Mouse (Mus musculus): ENCODE measurements around the gene Cdkn2a. TPM values are rescaled to one million over a fixed set of nuclear protein-coding genes. Genes with fewer than 3 reads are reported as not detected.

The Cdkn2a gene
- total RNA-seq, 4 experiments from 2014 or later = 0.74 to 1.2 (median 0.79) TPM

DNA sequence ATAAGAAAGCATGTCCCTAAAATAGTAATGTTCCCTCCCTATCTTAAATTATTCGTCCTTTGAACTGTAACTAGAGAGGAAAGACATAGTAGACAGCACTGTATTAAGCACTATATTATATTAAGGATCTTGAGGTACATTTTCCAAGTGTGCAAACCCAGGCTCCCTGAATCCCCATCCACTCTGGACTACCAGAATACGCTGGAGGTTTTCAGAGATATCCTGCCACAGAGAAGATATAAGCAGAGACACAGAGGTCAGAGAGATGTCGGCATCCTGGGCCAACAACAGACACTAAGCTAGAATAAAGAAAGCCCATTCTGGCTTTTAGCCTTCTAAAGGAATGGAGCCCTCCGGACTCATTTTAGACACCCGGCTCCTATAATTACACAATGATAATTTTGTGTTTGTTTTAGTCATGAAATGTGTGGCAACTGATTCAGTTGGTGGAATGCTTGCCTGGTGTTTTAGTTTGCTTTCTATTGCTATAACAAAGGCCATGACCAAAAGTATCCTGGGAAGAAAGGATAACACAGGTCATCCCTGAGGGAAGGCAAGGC lies 17.0 kb downstream of the Cdkn2a start:
- no peak for DNase-seq (ENCODE audit: low spot score in 2 of 2)

GRCm38 (mm10) chr4:89276669-89277219 lies 17.7 kb downstream of the Cdkn2a start:
- DNase-seq (ENCODE audit: low spot score in 2 of 2) = no peak

GRCm38 (mm10) chr4:89275811-89276584 lies 18.5 kb downstream of the Cdkn2a start:
- DNase-seq (ENCODE audit: low spot score in 2 of 2) = no peak

- DNase-seq (ENCODE audit: low spot score in 2 of 2) = no peak
Measured at GRCm38 (mm10) chr4:89274829-89275548, 19.5 kb downstream of the Cdkn2a start.

GRCm38 (mm10) chr4:89274006-89274405 lies 20.4 kb downstream of the Cdkn2a start:
- no peak for DNase-seq (ENCODE audit: low spot score in 2 of 2)

DNA sequence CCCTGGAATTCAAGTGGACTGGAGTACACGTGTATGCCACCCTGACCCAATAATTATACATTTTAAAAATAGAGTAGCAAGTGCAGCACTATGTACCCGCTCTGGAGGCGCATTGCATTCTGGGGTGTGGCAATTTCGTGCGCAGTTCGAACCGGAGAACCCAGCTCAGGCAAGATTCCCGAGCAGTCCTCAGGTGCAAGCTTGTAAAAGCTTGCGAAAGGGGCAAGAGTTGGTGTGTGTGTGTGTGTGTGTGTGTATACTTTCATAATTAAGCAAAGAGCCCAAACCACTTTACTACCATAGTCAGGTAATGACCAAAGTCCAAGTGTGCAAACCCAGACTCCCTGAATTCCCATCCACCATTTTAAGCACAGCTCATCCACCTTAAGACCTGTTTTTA lies 20.9 kb downstream of the Cdkn2a start:
- no peak for DNase-seq (ENCODE audit: low spot score in 2 of 2)

- DNase-seq (ENCODE audit: low spot score in 2 of 2) = no peak
Measured at GRCm38 (mm10) chr4:89272961-89273540, 21.4 kb downstream of the Cdkn2a start.

GRCm38 (mm10) chr4:89272101-89272718 lies 22.2 kb downstream of the Cdkn2a start:
- DNase-seq (ENCODE audit: low spot score in 2 of 2) = no peak

GRCm38 (mm10) chr4:89257768-89258167 lies 36.7 kb downstream of the Cdkn2a start:
- DNase-seq (ENCODE audit: low spot score in 2 of 2) = no peak

DNA sequence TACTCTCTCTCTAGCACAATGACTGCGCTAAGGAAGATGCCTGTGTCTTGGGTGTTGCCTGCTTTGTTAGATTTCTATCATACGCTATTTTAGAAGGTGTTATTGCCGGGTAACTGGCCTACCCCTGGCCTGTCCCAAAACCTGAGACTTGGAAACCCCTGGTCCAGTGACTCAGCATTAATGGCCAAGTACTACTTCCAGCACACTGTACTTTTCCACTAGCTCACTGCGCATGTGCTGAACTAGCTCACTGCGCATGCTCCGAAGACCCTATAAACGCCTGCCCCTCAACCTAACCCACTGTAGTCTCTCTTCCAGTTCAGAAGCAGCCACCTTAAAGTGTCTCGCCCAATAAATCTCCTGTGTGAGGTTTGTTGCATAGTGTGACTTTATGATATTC lies 60.0 kb downstream of the Cdkn2a start:
- no peak for DNase-seq (ENCODE audit: low spot score in 2 of 2)

Other genes with a start within 250 kb of the Cdkn2a start
- gene Mtap, start 157.5 kb downstream of the Cdkn2a start, total RNA-seq (2022) = 10 to 100 TPM in 1 of 4 experiments, 1 to 10 TPM in 3; 9.3 to 12.1 (median 9.5) TPM
- gene Cdkn2b, start 16.4 kb upstream of the Cdkn2a start, total RNA-seq (2022) = 1 to 10 TPM in 2 of 4 experiments, under 1 TPM in 2; 0.78 to 1.4 (median 1.0) TPM